Mouse (Mus musculus) mature B cell (primary cell): ENCODE data around the gene Rtp2.
"Not testable (repeated sequence)": the region's sequence is repeated elsewhere in the genome, so short reads cannot be mapped to it uniquely, and the experiment has no call there.

Experiments
- in situ Hi-C: fragments of 300-500 bp; cut with MboI; formaldehyde crosslinking; loops from 2 replicates; pipeline ENCODE4 v1.14.3; 2019

Gene Rtp2

GRCm38 (mm10) chr16:23953189-23953958 is 21.2 kb upstream of the Rtp2 start:
- in situ Hi-C loops = no loop called here

DNA sequence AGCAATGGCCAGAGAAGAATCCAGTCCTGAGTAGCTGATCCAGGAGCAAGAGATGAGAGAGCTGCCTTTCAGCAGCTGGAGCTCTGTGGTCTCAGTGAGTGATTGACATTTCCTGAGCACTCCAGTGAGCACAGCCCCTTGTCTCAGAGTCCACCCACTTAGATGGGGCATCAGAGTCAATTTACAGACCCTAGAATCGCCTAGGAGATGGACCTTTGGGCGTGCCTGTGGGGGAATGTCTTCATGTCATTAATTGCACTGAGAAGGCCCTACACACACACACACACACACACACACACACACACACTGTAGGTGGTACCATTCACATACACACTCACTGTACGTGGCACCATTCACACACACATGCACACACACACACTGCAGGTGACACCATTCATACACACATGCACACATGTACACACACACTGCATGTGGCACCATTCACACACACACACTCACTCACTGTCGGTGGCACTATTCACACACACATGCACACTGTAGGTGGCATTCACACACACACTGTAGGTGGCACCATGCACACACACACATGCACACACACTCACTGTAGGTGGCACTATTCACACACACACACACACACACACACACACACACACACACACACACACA is 20.0 kb upstream of the Rtp2 start:
- in situ Hi-C loops = no loop called here

GRCm38 (mm10) chr16:23947654-23948053 is 15.5 kb upstream of the Rtp2 start:
- in situ Hi-C loops = no loop called here

DNA sequence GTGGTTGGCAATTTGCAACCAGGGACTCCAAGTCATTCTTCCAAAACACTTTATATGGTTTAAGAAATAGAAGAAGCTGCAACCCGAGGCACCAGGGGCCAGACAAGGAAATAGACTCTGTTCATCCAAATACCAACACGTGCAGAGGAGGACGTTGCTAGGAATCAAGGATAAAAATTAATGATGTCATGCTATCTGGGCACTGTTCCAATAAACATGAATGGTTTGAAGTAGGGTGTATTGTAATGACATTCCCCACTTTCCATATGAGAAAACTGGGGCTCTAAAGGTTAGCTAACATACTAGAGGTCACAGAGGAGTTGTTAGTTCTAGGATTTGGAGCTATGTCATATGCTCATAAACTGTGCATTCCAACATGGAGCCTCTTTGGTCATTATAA is 12.6 kb upstream of the Rtp2 start:
- in situ Hi-C loops = no loop called here

DNA sequence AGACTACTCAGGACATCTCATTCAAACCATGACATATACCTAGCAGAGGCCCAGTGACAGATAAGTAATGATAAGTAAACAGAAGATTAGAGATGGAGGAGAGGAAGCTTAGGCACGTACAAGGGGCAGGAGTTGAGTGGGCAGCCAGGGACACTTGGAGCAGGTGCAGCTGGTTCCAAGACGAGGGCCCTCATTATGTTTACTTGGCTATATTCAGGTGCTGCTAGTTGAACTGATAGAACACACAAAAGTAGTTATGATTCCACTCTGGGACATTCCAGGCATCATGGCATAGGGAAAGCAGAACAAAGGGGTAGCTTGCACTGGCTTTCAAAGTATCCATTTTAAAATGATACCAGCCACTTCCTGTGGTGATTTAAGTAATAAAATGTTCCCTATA is 2.2 kb upstream of the Rtp2 start:
- in situ Hi-C loops = no loop called here

DNA sequence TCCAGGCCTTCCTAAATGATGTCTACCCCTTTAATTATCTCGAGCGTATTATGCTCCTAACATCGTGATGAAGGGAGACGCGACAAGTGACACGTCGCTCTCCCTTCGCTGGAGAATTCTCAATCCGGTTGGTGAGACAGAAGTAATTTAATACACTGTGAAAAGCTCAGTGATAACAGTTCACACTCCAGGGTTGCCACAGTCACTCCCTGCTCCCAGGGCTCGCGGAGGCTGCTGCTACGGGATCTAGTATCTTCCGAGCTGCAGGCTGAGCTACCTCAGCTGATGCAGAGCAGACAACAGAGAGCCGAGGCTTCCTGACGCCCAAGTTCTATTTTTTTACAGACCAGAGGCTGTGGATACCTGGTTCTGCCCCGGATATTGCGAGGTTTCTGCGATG is 919 bp downstream of the Rtp2 start:
- in situ Hi-C loops = no loop called here

- in situ Hi-C loops = no loop called here
These were observed 1.6 kb downstream of the Rtp2 start for GRCm38 (mm10) chr16:23930426-23931073.

DNA sequence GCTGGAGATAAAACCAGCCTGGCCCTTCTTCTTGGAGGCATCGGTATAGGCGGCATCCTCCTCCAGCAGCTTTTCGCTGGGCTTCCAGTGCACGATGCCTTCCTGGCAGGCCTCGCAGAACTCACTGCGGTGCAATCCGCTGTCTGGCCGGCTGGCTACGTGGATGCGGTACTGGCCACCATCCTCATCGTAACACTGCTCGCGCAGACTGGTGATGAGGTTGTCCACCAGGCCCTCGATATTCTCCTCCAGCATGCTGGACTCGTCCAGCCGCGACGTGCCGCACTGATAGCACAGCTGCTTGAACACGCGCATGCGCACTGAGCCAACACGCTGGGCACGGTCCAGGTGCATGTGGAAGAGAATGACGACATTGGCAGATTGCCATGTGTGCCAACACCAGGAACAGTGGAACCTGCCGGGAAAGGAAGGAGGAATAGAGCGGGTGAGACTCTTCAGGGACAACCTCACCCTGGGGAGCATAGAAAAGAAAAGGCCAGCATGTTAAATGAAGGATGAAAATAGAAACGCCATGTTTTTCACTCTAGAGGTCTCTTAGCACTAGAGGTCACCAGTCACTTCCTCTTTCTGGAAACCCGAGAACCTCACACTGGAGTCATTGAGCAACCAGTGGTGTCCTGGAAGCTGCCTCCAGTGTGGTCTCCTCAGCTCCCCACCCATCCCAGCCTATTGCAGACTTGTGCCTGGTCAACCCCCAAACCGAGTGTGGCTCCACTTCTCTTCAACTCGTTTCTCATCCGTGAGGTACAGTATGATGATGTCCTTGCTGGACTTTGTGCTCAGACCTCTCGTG is 4.7 kb downstream of the Rtp2 start:
- in situ Hi-C loops = no loop called here

- in situ Hi-C loops = no loop called here
These were observed 9.3 kb downstream of the Rtp2 start for GRCm38 (mm10) chr16:23922906-23923305.

- in situ Hi-C loops = no loop called here
These were observed 10.5 kb downstream of the Rtp2 start for GRCm38 (mm10) chr16:23921697-23922096.

DNA sequence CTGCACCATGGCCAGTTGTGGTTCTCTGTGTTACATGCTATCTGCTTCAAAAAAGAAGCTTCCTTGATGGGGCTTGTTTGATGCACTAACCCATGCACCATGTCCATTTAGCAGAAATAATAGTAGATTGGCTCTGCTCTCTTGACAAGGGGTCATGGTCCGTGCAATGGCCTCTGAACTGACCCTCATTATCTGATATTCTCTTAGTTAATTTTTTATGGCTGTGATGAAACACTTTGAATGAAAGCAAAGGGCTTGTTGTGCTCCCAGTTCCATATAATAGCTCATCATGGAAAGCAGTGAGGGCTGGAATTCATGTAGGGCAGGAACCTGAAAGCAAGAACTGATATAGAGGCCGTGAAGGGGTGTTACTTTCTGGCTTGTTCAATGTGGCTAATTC is 12.8 kb downstream of the Rtp2 start:
- in situ Hi-C loops = no loop called here

- in situ Hi-C loops = no loop called here
These were observed 18.8 kb downstream of the Rtp2 start for GRCm38 (mm10) chr16:23913401-23913800.

DNA sequence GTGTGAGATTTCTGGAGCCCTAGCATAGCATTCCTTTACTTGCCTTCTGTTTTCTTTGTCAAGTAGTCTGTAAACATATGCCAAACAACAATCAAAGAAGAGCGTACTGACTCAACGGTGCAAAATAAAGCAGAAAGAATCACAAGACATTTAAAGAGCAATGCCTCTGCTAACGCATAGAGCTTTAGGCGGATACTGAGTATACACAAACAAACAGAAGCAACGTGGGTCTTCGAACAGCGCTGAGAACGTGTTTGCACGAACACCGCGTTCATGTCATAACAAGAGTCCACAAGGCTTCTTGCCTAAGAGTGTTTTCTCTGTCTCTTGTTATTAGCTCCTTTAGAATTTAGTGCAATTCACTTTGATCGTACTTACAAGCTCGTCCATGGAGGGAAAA is 19.5 kb downstream of the Rtp2 start:
- in situ Hi-C loops = no loop called here

DNA sequence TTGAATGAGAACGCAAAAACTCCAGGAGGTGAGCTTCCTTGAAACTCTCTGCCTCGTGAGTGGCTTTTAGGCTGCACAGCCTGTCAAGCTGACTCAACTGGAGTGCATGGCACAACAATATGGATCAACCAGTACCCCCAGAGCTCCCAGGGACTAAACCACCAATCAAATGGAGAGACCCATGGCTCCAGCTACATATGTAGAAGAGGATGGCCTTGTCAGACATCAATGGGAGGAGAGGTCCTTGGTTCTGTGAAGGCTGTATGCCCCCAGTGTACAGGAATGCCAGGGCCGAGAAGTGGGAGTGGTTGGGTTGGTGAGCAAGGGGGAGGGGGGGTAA is 23.2 kb downstream of the Rtp2 start:
- in situ Hi-C loops = not testable (repeated sequence)

- in situ Hi-C loops = not testable (repeated sequence)
These were observed 23.8 kb downstream of the Rtp2 start for GRCm38 (mm10) chr16:23908076-23909014.

DNA sequence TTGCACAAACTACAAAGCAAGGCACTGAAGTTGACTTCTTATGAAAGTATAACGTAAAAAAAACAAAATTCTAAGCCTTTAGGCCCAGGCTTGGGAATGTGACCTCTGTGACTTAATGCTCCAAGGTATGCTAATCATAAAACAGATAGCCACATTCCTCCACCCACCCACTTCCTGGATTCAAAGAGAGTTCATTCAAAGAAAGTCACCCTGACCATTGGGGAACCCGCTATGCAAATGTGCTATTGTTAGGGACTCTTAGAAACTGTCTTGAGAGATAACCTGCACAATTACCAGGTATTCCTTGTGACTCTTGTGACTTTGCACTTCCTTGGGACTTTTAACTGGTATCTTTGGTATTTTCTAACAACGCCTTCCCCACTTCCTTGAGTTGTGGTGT is 25.6 kb downstream of the Rtp2 start:
- in situ Hi-C loops = not testable (repeated sequence)

DNA sequence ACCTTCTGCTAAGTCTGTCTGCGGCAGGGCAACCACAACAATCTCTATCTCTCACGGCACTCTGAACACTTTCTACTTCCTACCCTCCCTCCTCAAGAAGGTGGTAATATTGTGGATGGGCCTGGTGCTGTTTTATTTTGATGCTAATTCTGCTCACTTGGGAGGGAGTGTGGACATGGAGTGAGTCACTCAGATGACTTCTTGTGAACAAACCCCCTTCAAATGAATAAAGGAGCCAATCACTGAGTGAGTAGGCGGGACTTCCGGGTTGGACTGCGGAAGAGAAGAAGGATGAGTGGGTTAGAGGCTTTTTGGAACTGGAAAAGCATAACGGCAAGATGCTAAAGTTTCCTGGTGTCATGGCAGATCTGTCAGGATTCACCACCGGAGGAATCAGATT is 30.8 kb downstream of the Rtp2 start:
- in situ Hi-C loops = no loop called here

- in situ Hi-C loops = no loop called here
These were observed 32.1 kb downstream of the Rtp2 start for GRCm38 (mm10) chr16:23900061-23900460.

DNA sequence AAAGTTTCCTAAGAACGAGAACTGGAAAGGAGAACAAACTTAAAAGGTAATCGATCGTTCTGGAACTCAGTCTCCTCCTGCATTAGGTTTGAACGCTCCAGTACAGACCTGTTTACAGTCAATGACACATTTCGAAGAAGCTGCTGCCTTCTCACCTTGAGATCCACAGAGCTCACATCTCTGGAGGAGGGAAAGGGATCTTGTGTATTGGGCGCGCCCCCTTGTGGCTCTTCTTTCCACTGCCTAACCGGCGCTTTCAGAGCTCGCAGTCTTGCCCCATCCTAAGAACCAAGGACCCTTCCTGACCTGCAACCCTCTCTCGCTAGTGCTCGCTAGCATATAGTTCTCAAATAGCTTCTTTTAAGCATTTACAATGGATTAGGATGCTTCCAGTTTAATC is 33.4 kb downstream of the Rtp2 start:
- in situ Hi-C loops = no loop called here

DNA sequence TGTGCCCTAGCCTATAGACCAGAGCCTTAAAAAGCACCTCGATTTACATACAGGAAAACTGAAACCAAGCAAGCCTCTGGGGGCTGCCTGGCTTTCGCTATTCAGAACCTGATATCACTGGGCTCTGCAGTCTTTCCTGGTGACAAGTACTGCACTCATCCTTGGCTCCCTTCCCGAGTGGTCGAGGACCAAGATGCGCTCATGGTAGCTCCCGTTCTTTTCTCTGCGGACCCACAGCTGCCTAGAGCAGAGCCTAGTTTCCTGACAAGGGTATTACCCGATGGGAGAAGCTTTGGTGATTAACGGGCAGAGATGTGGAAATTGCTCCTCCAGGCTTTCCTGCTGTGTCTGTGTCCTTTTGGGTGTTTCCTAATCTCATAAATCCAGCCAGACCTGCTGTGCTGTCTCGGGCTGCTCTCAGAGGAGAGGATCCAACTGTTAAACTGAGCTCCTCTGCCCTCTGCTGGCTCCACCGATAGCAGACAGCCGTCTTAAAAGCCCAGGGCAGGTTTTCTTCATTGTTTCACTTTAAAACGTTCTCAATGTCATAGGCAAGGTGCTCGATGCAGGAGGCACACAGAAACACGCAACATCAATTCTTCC is 34.1 kb downstream of the Rtp2 start:
- in situ Hi-C loops = no loop called here

DNA sequence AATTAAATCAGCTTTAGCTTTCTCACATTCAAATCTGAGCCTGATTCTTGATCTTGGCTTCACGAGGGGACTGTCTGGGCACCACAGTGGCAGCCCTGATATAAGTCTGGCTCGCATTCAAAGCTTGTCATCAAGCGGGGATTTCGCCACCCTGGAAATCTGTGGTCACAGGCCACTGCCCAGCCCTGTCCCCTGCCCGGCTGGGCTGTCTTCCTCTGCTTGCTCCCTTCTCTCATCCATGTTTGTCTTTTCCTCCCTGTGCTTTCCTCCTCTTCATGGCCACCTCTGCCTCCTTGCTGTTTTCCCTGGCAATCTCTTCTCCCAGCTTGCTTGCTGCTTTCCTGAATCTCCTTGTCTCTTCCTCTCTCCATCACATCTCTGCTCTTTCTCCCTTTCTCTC is 34.7 kb downstream of the Rtp2 start:
- in situ Hi-C loops = no loop called here
